Mouse (Mus musculus) stomach, embryonic 15.5 days (tissue): ENCODE measurements around the gene Gins3. TPM values are rescaled to one million over a fixed set of nuclear protein-coding genes. Genes with fewer than 3 reads are reported as not detected.

ENCODE experiments used
- ATAC-seq: fragments of 200-750 bp; cut with Nextera tagmentation; 2 replicates; pipeline ENCODE4 v1.8.0; 2017; ENCODE audit warnings: low read depth, moderate number of reproducible peaks, moderate TSS enrichment; ENCODE audit not compliant: insufficient read depth, low FRiP score
- H3K27ac ChIP-seq: fragments of 300-500 bp; sonication (generic); 2 replicates; pipeline ENCODE4 v1.5.1; 2015; ENCODE audit warnings: mild to moderate bottlenecking, inconsistent platforms
- H3K27me3 ChIP-seq: fragments of 300-500 bp; sonication (generic); replicated peaks from 2 replicates; pipeline ENCODE4 v1.6.1; 2015; ENCODE audit warnings: inconsistent platforms
- H3K36me3 ChIP-seq: fragments of 300-500 bp; sonication (generic); 2 replicates; pipeline ENCODE4 v1.6.1; 2015; ENCODE audit warnings: inconsistent platforms
- H3K4me1 ChIP-seq: fragments of 300-500 bp; sonication (generic); 2 replicates; pipeline ENCODE4 v1.6.1; 2015; ENCODE audit warnings: inconsistent platforms
- H3K4me2 ChIP-seq: fragments of 300-500 bp; sonication (generic); 2 replicates; pipeline ENCODE4 v1.6.1; 2015; ENCODE audit warnings: mild to moderate bottlenecking, inconsistent platforms
- H3K4me3 ChIP-seq: fragments of 300-500 bp; sonication (generic); replicated peaks from 2 replicates; pipeline ENCODE4 v1.5.1; 2015; ENCODE audit warnings: inconsistent platforms
- H3K9ac ChIP-seq: fragments of 300-500 bp; sonication (generic); 2 replicates; pipeline ENCODE4 v1.6.1; 2015; ENCODE audit warnings: inconsistent platforms
- H3K9me3 ChIP-seq: fragments of 300-500 bp; sonication (generic); 2 replicates; pipeline ENCODE4 v1.6.1; 2016; ENCODE audit warnings: inconsistent platforms
- WGBS: fragments of 180-500 bp; shearing (Covaris S2); methylation state at CpG from one replicate; pipeline ENCODE4 v1.1.7; 2015; 5-methylcytosine and 5-hydroxymethylcytosine counted together
- polyA plus RNA-seq: library from polyadenylated mRNA; unstranded; fragments of >200 nt; fragmentation: Nextera tagmentation; extraction: Ambion mirVana; gene quantifications from 2 replicates; pipeline ENCODE4 v1.2.1, GENCODE M21; 2015

Gene Gins3
- polyA plus RNA-seq, 1 experiment from 2014 or later, result 16.4 TPM

- WGBS, result 58% methylated on average over 9 of the region's 9 CpGs
- Histone ChIP-seq H3K4me1 (no peaks in the 10 kb centered on the region), H3K27ac (no peak overlapping the region), H3K9ac (no peak overlapping the region), H3K27me3 (no peaks in the 10 kb centered on the region), H3K9me3 (no peaks in the 10 kb centered on the region), H3K4me2 (no peak overlapping the region), H3K4me3 (no peak overlapping the region), H3K36me3 (no peaks in the 10 kb centered on the region)
- ATAC-seq, result no peak
Observed at GRCm38 (mm10) chr8:95607210-95607609, 26.0 kb upstream of the Gins3 start.

- WGBS, result 81% methylated on average over 5 of the region's 5 CpGs
Observed at GRCm38 (mm10) chr8:95609406-95609805, 23.8 kb upstream of the Gins3 start.

GRCm38 (mm10) chr8:95610749-95611148 lies 22.5 kb upstream of the Gins3 start:
- 64% methylated on average over 14 of the region's 14 CpGs for WGBS
- no peak for ATAC-seq
- Histone ChIP-seq H3K36me3 (no peaks in the 10 kb centered on the region), H3K9ac (no peak overlapping the region), H3K27ac (no peak overlapping the region), H3K9me3 (no peaks in the 10 kb centered on the region), H3K4me3 (no peak overlapping the region), H3K27me3 (no peaks in the 10 kb centered on the region), H3K4me2 (no peak overlapping the region), H3K4me1 (no peaks in the 10 kb centered on the region)

More at GRCm38 (mm10) chr8:95609406-95609805, 23.8 kb upstream of the Gins3 start:
- Histone ChIP-seq H3K4me2 (no peak overlapping the region), H3K27ac (no peak overlapping the region), H3K4me1 (no peaks in the 10 kb centered on the region), H3K9ac (no peak overlapping the region), H3K27me3 (no peaks in the 10 kb centered on the region), H3K9me3 (no peaks in the 10 kb centered on the region), H3K36me3 (no peaks in the 10 kb centered on the region), H3K4me3 (no peak overlapping the region)
- ATAC-seq, result no peak

GRCm38 (mm10) chr8:95611769-95612168 lies 21.5 kb upstream of the Gins3 start:
- 50% methylated on average over 5 of the region's 5 CpGs for WGBS

GRCm38 (mm10) chr8:95616383-95616782 lies 16.9 kb upstream of the Gins3 start:
- Histone ChIP-seq H3K27me3 (no peaks in the 10 kb centered on the region), H3K4me1 (no peaks in the 10 kb centered on the region), H3K27ac (no peak overlapping the region), H3K9ac (no peak overlapping the region), H3K9me3 (no peaks in the 10 kb centered on the region), H3K4me3 (no peak overlapping the region), H3K36me3 (no peaks in the 10 kb centered on the region), H3K4me2 (no peak overlapping the region)
- ATAC-seq, result no peak
- 80% methylated on average over 7 of the region's 7 CpGs for WGBS

More at GRCm38 (mm10) chr8:95611769-95612168, 21.5 kb upstream of the Gins3 start:
- no peak overlapping the region for H3K4me3 ChIP-seq
- no peaks in the 10 kb centered on the region for H3K36me3 ChIP-seq
- no peaks in the 10 kb centered on the region for H3K4me1 ChIP-seq
- H3K9me3 ChIP-seq, result no peaks in the 10 kb centered on the region
- H3K4me2 ChIP-seq, result 0 out of 2 replicates have a peak overlapping the region, but pooled peaks have one; percentile 4
- H3K27me3 ChIP-seq, result no peaks in the 10 kb centered on the region
- ATAC-seq, result no peak
- H3K9ac ChIP-seq, result no peak overlapping the region
- no peak overlapping the region for H3K27ac ChIP-seq

- H3K27me3 ChIP-seq, result no peaks in the 10 kb centered on the region
- no peaks in the 10 kb centered on the region for H3K36me3 ChIP-seq
- H3K4me3 ChIP-seq, result no peak overlapping the region
- H3K9me3 ChIP-seq, result no peaks in the 10 kb centered on the region
- H3K9ac ChIP-seq, result no peak overlapping the region
- WGBS, result 86% methylated on average over 2 of the region's 2 CpGs
- no peaks in the 10 kb centered on the region for H3K4me1 ChIP-seq
- no peak overlapping the region for H3K27ac ChIP-seq
- ATAC-seq, result no peak
- no peak overlapping the region for H3K4me2 ChIP-seq
Observed at GRCm38 (mm10) chr8:95620046-95620445, 13.2 kb upstream of the Gins3 start.

DNA sequence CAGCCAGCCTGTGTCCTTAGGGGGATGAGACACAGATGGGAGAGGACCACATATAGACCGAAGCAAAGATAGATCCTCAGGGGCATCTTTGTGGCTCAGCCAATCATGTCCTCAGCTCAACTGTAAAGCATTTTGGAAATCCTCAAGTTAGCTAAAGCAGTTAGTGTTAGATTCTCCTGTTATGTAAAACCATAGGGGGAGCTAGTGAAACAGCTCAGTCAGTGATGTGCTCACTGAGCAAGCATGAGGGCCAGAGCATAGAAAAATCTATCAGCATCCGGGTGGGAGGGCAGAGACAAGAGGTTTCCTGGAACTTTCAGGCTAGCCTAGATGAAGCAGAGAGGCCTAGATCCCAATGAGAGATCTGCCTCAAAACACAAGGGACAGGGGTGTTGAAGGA lies 8.4 kb upstream of the Gins3 start:
- ATAC-seq, result no peak
- no peak overlapping the region for H3K9ac ChIP-seq

DNA sequence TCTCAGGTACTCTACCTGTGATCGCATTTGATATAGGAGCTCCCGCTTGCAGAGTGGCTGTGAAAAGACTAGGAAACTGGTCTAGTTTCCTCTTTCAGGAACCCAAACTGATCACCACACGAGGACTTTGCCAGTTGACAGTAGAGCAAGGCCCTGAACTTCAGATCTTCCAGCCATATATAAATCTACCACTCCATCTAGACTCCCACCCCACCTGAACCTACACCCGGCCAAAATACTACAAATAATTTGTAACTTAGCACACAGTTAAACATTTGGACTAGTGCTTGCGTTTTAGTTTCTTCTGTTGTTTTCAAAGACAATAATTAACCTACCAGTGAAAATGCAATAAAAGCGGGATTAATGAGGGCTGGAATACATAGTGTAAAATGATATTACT lies 413 bp upstream of the Gins3 start:
- ATAC-seq, result no peak
- 81% methylated on average over 6 of the region's 6 CpGs for WGBS
- peak overlapping the region; percentile 89; the same call in 1 of the 2 replicates for H3K4me3 ChIP-seq

More for the DNA sequence above, 8.4 kb upstream of the Gins3 start:
- no peaks in the 10 kb centered on the region for H3K9me3 ChIP-seq
- no peak overlapping the region for H3K4me3 ChIP-seq
- H3K27ac ChIP-seq, result no peak overlapping the region
- H3K36me3 ChIP-seq, result no peaks in the 10 kb centered on the region
- 0 out of 2 replicates have a peak, but pooled peaks cover 6% of the 10 kb centered on the region for H3K27me3 ChIP-seq
- 72% methylated on average over 2 of the region's 2 CpGs for WGBS
- H3K4me1 ChIP-seq, result no peaks in the 10 kb centered on the region
- H3K4me2 ChIP-seq, result no peak overlapping the region

DNA sequence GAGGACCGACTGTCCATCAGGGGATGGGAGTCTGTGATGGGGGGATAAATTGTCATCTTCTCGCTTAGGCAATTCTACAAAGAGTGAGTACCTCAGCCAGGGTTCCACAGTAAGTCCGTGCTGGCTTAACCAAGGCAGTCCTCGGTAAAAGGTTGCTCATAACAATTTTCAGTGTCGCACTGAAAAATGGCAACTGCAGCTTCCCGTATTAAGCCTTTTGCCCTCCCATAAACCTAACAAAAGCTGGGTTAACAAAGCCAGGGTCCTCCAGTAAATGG lies 749 bp downstream of the Gins3 start:
- H3K36me3 ChIP-seq, result no peaks in the 10 kb centered on the region
- peak overlapping the region; percentile 78 for H3K4me2 ChIP-seq
- peaks cover 8% of the 10 kb centered on the region; the same call in 1 of the 2 replicates for H3K4me1 ChIP-seq
- H3K9me3 ChIP-seq, result no peaks in the 10 kb centered on the region
- peak overlapping the region; percentile 60 for H3K9ac ChIP-seq
- H3K4me3 ChIP-seq, result peak overlapping the region; percentile 89
- no peak overlapping the region for H3K27ac ChIP-seq
- no peak for ATAC-seq
- H3K27me3 ChIP-seq, result no peaks in the 10 kb centered on the region
- WGBS, result 3% methylated on average over 6 of the region's 6 CpGs

More for the DNA sequence above, 413 bp upstream of the Gins3 start:
- Histone ChIP-seq H3K9ac (no peak overlapping the region), H3K36me3 (no peaks in the 10 kb centered on the region), H3K9me3 (no peaks in the 10 kb centered on the region), H3K4me2 (peak overlapping the region; percentile 78), H3K4me1 (peaks cover 8% of the 10 kb centered on the region; the same call in 1 of the 2 replicates), H3K27ac (no peak overlapping the region), H3K27me3 (0 out of 2 replicates have a peak, but pooled peaks cover 6% of the 10 kb centered on the region)

GRCm38 (mm10) chr8:95644942-95645341 lies 11.7 kb downstream of the Gins3 start:
- 83% methylated on average over 2 of the region's 2 CpGs for WGBS
- H3K4me2 ChIP-seq, result no peak overlapping the region
- H3K4me1 ChIP-seq, result no peaks in the 10 kb centered on the region
- H3K27me3 ChIP-seq, result no peaks in the 10 kb centered on the region
- H3K4me3 ChIP-seq, result no peak overlapping the region
- no peaks in the 10 kb centered on the region for H3K9me3 ChIP-seq
- H3K9ac ChIP-seq, result no peak overlapping the region
- H3K36me3 ChIP-seq, result peaks cover 12% of the 10 kb centered on the region
- H3K27ac ChIP-seq, result no peak overlapping the region
- ATAC-seq, result no peak

DNA sequence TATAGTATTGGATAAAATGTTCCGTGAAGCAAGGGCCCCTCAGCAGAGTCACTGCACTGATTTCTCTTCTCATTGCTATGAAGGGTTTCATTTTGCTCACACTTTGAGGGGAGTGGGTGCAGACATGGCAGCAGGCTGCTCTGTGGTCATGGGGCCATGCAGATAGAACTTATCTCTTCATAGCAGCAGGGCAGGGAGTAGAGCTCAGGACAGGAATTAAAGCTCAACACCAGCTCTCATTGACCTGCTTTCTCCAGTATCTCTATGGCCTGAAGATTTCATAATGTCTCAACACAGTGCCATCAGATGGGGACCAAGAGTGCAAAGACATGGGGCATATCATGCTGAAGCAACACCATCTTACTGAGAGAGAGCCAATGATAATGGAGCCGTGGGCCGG lies 15.0 kb downstream of the Gins3 start:
- Histone ChIP-seq H3K4me1 (no peaks in the 10 kb centered on the region), H3K27ac (no peak overlapping the region), H3K4me2 (no peak overlapping the region), H3K36me3 (peaks cover 7% of the 10 kb centered on the region; the same call in 1 of the 2 replicates), H3K27me3 (no peaks in the 10 kb centered on the region), H3K9me3 (no peaks in the 10 kb centered on the region), H3K9ac (no peak overlapping the region), H3K4me3 (no peak overlapping the region)
- no peak for ATAC-seq
- WGBS, result 85% methylated on average over 3 of the region's 3 CpGs

- H3K27me3 ChIP-seq, result no peaks in the 10 kb centered on the region
- H3K4me1 ChIP-seq, result no peaks in the 10 kb centered on the region
- no peak overlapping the region for H3K4me3 ChIP-seq
- no peaks in the 10 kb centered on the region for H3K9me3 ChIP-seq
- ATAC-seq, result no peak
- 70% methylated on average over 5 of the region's 5 CpGs for WGBS
- no peak overlapping the region for H3K9ac ChIP-seq
- no peaks in the 10 kb centered on the region for H3K36me3 ChIP-seq
- H3K4me2 ChIP-seq, result no peak overlapping the region
- H3K27ac ChIP-seq, result no peak overlapping the region
Observed at GRCm38 (mm10) chr8:95653351-95653750, 20.1 kb downstream of the Gins3 start.

DNA sequence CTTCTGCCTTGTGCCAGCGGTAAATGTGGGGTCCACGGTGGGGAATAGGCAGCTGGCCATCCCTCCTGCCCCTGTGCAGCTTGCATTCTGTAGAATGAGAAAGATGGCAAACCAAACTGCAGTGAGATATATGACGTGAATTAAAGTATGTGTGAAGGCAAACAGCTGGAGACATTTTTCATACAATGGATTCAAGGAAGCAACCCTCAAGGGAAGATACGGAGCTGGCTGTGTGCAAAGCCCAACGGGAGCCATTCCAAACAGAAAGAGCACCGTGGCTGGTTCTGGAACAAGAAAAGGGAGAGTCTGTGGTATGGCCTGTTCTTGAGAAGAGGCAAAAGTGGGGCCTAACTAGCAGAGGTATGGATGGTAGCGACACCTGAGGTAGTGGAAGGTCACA lies 22.6 kb downstream of the Gins3 start:
- Histone ChIP-seq H3K4me2 (no peak overlapping the region), H3K4me3 (no peak overlapping the region), H3K9me3 (no peaks in the 10 kb centered on the region), H3K27ac (no peak overlapping the region), H3K9ac (no peak overlapping the region), H3K27me3 (no peaks in the 10 kb centered on the region), H3K36me3 (no peaks in the 10 kb centered on the region), H3K4me1 (no peaks in the 10 kb centered on the region)
- 50% methylated on average over 7 of the region's 7 CpGs for WGBS
- no peak for ATAC-seq
